Mouse (Mus musculus) intestine, postnatal 0 days (tissue): Measurements from ENCODE around the gene Hdac6. TPM values are rescaled to one million over a fixed set of nuclear protein-coding genes. Genes with fewer than 3 reads are reported as not detected.
A peak's percentile ranks its signal among the peaks of the same experiment; 100 is the strongest.

Experiments used
- ATAC-seq: fragments of 200-750 bp; cut with Nextera tagmentation; 2 replicates; pipeline ENCODE4 v1.8.0; 2017; ENCODE audit warnings: mild to moderate bottlenecking, moderate TSS enrichment, moderate library complexity
- H3K27ac ChIP-seq: fragments of 300-500 bp; sonication (generic); 2 replicates; pipeline ENCODE4 v1.5.1; 2014; ENCODE audit warnings: mild to moderate bottlenecking, low read depth, low read length, moderate library complexity
- H3K27me3 ChIP-seq: fragments of 300-500 bp; sonication (generic); replicated peaks from 2 replicates; pipeline ENCODE4 v1.6.1; 2014; ENCODE audit warnings: low read length, mixed read lengths; ENCODE audit not compliant: control insufficient read depth, insufficient read depth
- H3K36me3 ChIP-seq: fragments of 300-500 bp; sonication (generic); 2 replicates; pipeline ENCODE4 v1.6.1; 2014; ENCODE audit warnings: mild to moderate bottlenecking, moderate library complexity; ENCODE audit not compliant: control insufficient read depth, insufficient read depth
- H3K4me1 ChIP-seq: fragments of 300-500 bp; sonication (generic); replicated peaks from 2 replicates; pipeline ENCODE4 v1.6.1; 2014; ENCODE audit warnings: antibody characterized with exemption, low read length, mixed read lengths; ENCODE audit not compliant: control insufficient read depth, insufficient read depth
- H3K4me2 ChIP-seq: fragments of 300-500 bp; sonication (generic); replicated peaks from 2 replicates; pipeline ENCODE4 v1.6.1; 2014; ENCODE audit warnings: low read depth, mild to moderate bottlenecking, moderate library complexity
- H3K4me3 ChIP-seq: fragments of 300-500 bp; sonication (generic); 2 replicates; pipeline ENCODE4 v1.5.1; 2014; ENCODE audit warnings: low read depth, low read length
- H3K9ac ChIP-seq: fragments of 300-500 bp; sonication (generic); 2 replicates; pipeline ENCODE4 v1.6.1; 2014; ENCODE audit warnings: mild to moderate bottlenecking, low read depth, low read length
- H3K9me3 ChIP-seq: fragments of 300-500 bp; sonication (generic); 2 replicates; pipeline ENCODE4 v1.6.1; 2016; ENCODE audit warnings: mixed run types; ENCODE audit not compliant: control insufficient read depth
- CTCF ChIP-seq: sonication (generic); IDR thresholded peaks from 2 replicates; pipeline ENCODE4 v1.5.1; 2016; ENCODE audit warnings: low read depth, mild to moderate bottlenecking, control low read depth, antibody characterized with exemption, moderate library complexity
- WGBS: fragments of 180-500 bp; shearing (Covaris S2); extraction: QIAGEN DNeasy Blood & Tissue Kit; methylation state at CpG from one replicate; pipeline ENCODE4 v1.1.7; 2014; 5-methylcytosine and 5-hydroxymethylcytosine counted together
- polyA plus RNA-seq: library from polyadenylated mRNA; unstranded; fragments of >200 nt; fragmentation: Nextera tagmentation; extraction: Ambion mirVana; gene quantifications from 2 replicates; pipeline ENCODE4 v1.2.1, GENCODE M21; 2015

The Hdac6 gene
- polyA plus RNA-seq, 1 experiment from 2014 or later = 4.6 TPM

- TF ChIP-seq CTCF = peak; percentile 52
- H3K4me3 ChIP-seq = peak within 1 kb of the TSS; percentile 56
- H3K9ac ChIP-seq = peak within 1 kb of the TSS; percentile 34
- no peaks in the 10 kb centered on the region for H3K9me3 ChIP-seq
- H3K4me2 ChIP-seq = peak within 1 kb of the TSS; percentile 63
- H3K27ac ChIP-seq = peak within 1 kb of the TSS; percentile 68
- peak; percentile 94 for ATAC-seq
- 14% methylated on average over 49 of the region's 49 CpGs for whole genome bisulfite sequencing
- no peaks in the 10 kb centered on the region for H3K4me1 ChIP-seq
- H3K36me3 ChIP-seq = no peaks in the 10 kb centered on the region
- no peaks in the 10 kb centered on the region for H3K27me3 ChIP-seq
Observed at GRCm38 (mm10) chrX:7883841-7884567, 63.7 kb downstream of the Hdac6 start, which contains the start of gene Slc35a2. Gene Slc35a2, plus strand, starts transcription at chrX:7884028.

Other genes starting within 250 kb of the Hdac6 start
- gene Wdr45, start 233.6 kb downstream of the Hdac6 start, polyA plus RNA-seq = 19.3 and 19.5 TPM in 2 replicates
- gene Gm45208, start 225.6 kb downstream of the Hdac6 start, polyA plus RNA-seq = not detected in 2 replicates
- 18.2 and 24.0 TPM in 2 replicates for gene Praf2, start 219.4 kb downstream of the Hdac6 start, polyA plus RNA-seq
- gene Ccdc120, start 197.0 kb downstream of the Hdac6 start, polyA plus RNA-seq = 20.7 and 22.2 TPM in 2 replicates
- gene Tfe3, start 185.3 kb downstream of the Hdac6 start, polyA plus RNA-seq = 15.3 and 16.2 TPM in 2 replicates
- gene Gripap1, start 158.1 kb downstream of the Hdac6 start, polyA plus RNA-seq = 17.6 and 22.2 TPM in 2 replicates
- gene Kcnd1, start 125.6 kb downstream of the Hdac6 start, polyA plus RNA-seq = 0.60 and 0.68 TPM in 2 replicates
- 21.0 and 22.8 TPM in 2 replicates for gene Otud5, start 106.5 kb downstream of the Hdac6 start, polyA plus RNA-seq
- gene Pim2, start 69.6 kb downstream of the Hdac6 start, polyA plus RNA-seq = 9.2 and 10.2 TPM in 2 replicates
- gene Slc35a2, start 63.9 kb downstream of the Hdac6 start, polyA plus RNA-seq = 24.3 and 27.0 TPM in 2 replicates
- 63.1 and 64.3 TPM in 2 replicates for gene Pqbp1, start 48.6 kb downstream of the Hdac6 start, polyA plus RNA-seq
- gene Timm17b, start 48.5 kb downstream of the Hdac6 start, polyA plus RNA-seq = 106 and 109 TPM in 2 replicates
- not detected in 2 replicates for gene Gm10491, start 40.1 kb downstream of the Hdac6 start, polyA plus RNA-seq
- gene Gm10490, start 38.3 kb downstream of the Hdac6 start, polyA plus RNA-seq = not detected in 2 replicates
- 17.5 and 18.0 TPM in 2 replicates for gene Pcsk1n, start 28.1 kb downstream of the Hdac6 start, polyA plus RNA-seq
- not detected in 2 replicates for gene Eras, start 19.3 kb downstream of the Hdac6 start, polyA plus RNA-seq
- 0.08 TPM in 1 of 2 replicates, not detected in the other for gene Gata1, start 30.2 kb upstream of the Hdac6 start, polyA plus RNA-seq
- gene Glod5, start 70.6 kb upstream of the Hdac6 start, polyA plus RNA-seq = 39.5 and 41.4 TPM in 2 replicates
- 15.5 and 16.5 TPM in 2 replicates for gene Suv39h1, start 126.9 kb upstream of the Hdac6 start, polyA plus RNA-seq
- gene Was, start 142.6 kb upstream of the Hdac6 start, polyA plus RNA-seq = 0.34 and 0.48 TPM in 2 replicates
- gene Wdr13, start 185.0 kb upstream of the Hdac6 start, polyA plus RNA-seq = 10.1 and 13.6 TPM in 2 replicates
- gene Rbm3, start 198.0 kb upstream of the Hdac6 start, polyA plus RNA-seq = 591 and 623 TPM in 2 replicates
- gene Tbc1d25, start 228.3 kb upstream of the Hdac6 start, polyA plus RNA-seq = 4.0 and 4.5 TPM in 2 replicates
- 67.1 and 73.3 TPM in 2 replicates for gene Ebp, start 245.6 kb upstream of the Hdac6 start, polyA plus RNA-seq